Mouse (Mus musculus) small intestine, adult 2 months (tissue): ENCODE data around the gene Ttc28.

Experiments used
- CTCF ChIP-seq: fragments of 200-500 bp; IDR thresholded peaks from 2 replicates; pipeline ENCODE4 v1.5.1; 2012; ENCODE audit warnings: low read depth, mild to moderate bottlenecking, control low read depth, inconsistent platforms, low read length, moderate library complexity, mixed read lengths; ENCODE audit not compliant: insufficient replicate concordance, insufficient read length; ENCODE audit errors: extremely low read depth
- POLR2A ChIP-seq: fragments of 200-500 bp; IDR thresholded peaks from 2 replicates; pipeline ENCODE4 v1.6.1; 2012; ENCODE audit warnings: low read depth, mild to moderate bottlenecking, control low read depth, inconsistent platforms, low read length, moderate library complexity

GRCm38 (mm10) chr5:111007136-111007500, 127.5 kb downstream of the Ttc28 start:
- TF ChIP-seq CTCF (no peak), POLR2A (no peak)
